Mouse (Mus musculus) forebrain, embryonic 16.5 days (tissue): ENCODE results near the gene 1110051M20Rik. TPM values are rescaled to one million over a fixed set of nuclear protein-coding genes. Genes with fewer than 3 reads are reported as not detected.
A peak's percentile ranks its signal among the peaks of the same experiment; 100 is the strongest.

Experiments
- ATAC-seq: fragments of 200-750 bp; cut with Nextera tagmentation; 2 replicates; pipeline ENCODE4 v1.8.0; 2017; ENCODE audit warnings: mild to moderate bottlenecking, moderate library complexity
- H3K27ac ChIP-seq: fragments of 300-500 bp; sonication (generic); 2 replicates; pipeline ENCODE4 v1.5.1; 2014; ENCODE audit warnings: low read length, control low read depth
- H3K27me3 ChIP-seq: fragments of 300-500 bp; sonication (generic); replicated peaks from 2 replicates; pipeline ENCODE4 v1.6.1; 2014; ENCODE audit warnings: low read length; ENCODE audit not compliant: control insufficient read depth, insufficient read depth
- H3K36me3 ChIP-seq: fragments of 300-500 bp; sonication (generic); 2 replicates; pipeline ENCODE4 v1.6.1; 2014; ENCODE audit not compliant: control insufficient read depth, insufficient read depth
- H3K4me1 ChIP-seq: fragments of 300-500 bp; sonication (generic); replicated peaks from 2 replicates; pipeline ENCODE4 v1.6.1; 2014; ENCODE audit warnings: low read length; ENCODE audit not compliant: control insufficient read depth, insufficient read depth
- H3K4me2 ChIP-seq: fragments of 300-500 bp; sonication (generic); 2 replicates; pipeline ENCODE4 v1.6.1; 2014; ENCODE audit warnings: mild to moderate bottlenecking, low read length, control low read depth
- H3K4me3 ChIP-seq: fragments of 300-500 bp; sonication (generic); replicated peaks from 2 replicates; pipeline ENCODE4 v1.5.1; 2014; ENCODE audit warnings: mild to moderate bottlenecking, low read length, control low read depth
- H3K9ac ChIP-seq: fragments of 300-500 bp; sonication (generic); replicated peaks from 2 replicates; pipeline ENCODE4 v1.6.1; 2014; ENCODE audit warnings: low read depth, low read length, control low read depth
- H3K9me3 ChIP-seq: fragments of 300-500 bp; sonication (generic); 2 replicates; pipeline ENCODE4 v1.6.1; 2016; ENCODE audit warnings: low read length; ENCODE audit not compliant: control insufficient read depth
- WGBS: fragments of 180-500 bp; shearing (Covaris S2); extraction: QIAGEN DNeasy Blood & Tissue Kit; methylation state at CpG from one replicate; pipeline ENCODE4 v1.1.7; 2014; 5-methylcytosine and 5-hydroxymethylcytosine counted together
- polyA plus RNA-seq: library from polyadenylated mRNA; unstranded; fragments of >200 nt; fragmentation: Nextera tagmentation; extraction: Ambion mirVana; gene quantifications from 2 replicates; pipeline ENCODE4 v1.2.1, GENCODE M21; 2015

1110051M20Rik gene
- polyA plus RNA-seq, 1 experiment from 2014 or later, result 187 TPM

- no peaks in the 10 kb centered on the region for H3K27me3 ChIP-seq
- H3K9ac ChIP-seq, result no peak overlapping the region
- no peak overlapping the region for H3K4me2 ChIP-seq
- no peaks in the 10 kb centered on the region for H3K9me3 ChIP-seq
- H3K27ac ChIP-seq, result no peak overlapping the region
- H3K4me1 ChIP-seq, result 0 out of 2 replicates have a peak, but pooled peaks cover 3% of the 10 kb centered on the region
- WGBS, result 75% methylated on average over 17 of the region's 17 CpGs
- no peaks in the 10 kb centered on the region for H3K36me3 ChIP-seq
- no peak for ATAC-seq
- H3K4me3 ChIP-seq, result no peak overlapping the region
Measured at GRCm38 (mm10) chr2:91476251-91476661, 31.8 kb upstream of the 1110051M20Rik start.

- H3K9me3 ChIP-seq, result no peaks in the 10 kb centered on the region
- H3K4me3 ChIP-seq, result no peak overlapping the region
- H3K36me3 ChIP-seq, result no peaks in the 10 kb centered on the region
- no peak overlapping the region for H3K27ac ChIP-seq
- no peak overlapping the region for H3K4me2 ChIP-seq
- H3K27me3 ChIP-seq, result no peaks in the 10 kb centered on the region
- H3K4me1 ChIP-seq, result 0 out of 2 replicates have a peak, but pooled peaks cover 3% of the 10 kb centered on the region
- no peak overlapping the region for H3K9ac ChIP-seq
- 91% methylated on average over 7 of the region's 7 CpGs for WGBS
- ATAC-seq, result no peak
Measured at GRCm38 (mm10) chr2:91475791-91476190, 31.3 kb upstream of the 1110051M20Rik start.

- no peak for ATAC-seq
- no peak overlapping the region for H3K4me2 ChIP-seq
- no peaks in the 10 kb centered on the region for H3K36me3 ChIP-seq
- H3K4me1 ChIP-seq, result peaks cover 8% of the 10 kb centered on the region; the same call in 1 of the 2 replicates
- H3K27me3 ChIP-seq, result no peaks in the 10 kb centered on the region
- no peak overlapping the region for H3K4me3 ChIP-seq
- 72% methylated on average over 12 of the region's 12 CpGs for WGBS
- H3K27ac ChIP-seq, result no peak overlapping the region
- H3K9ac ChIP-seq, result no peak overlapping the region
- H3K9me3 ChIP-seq, result no peaks in the 10 kb centered on the region
Measured at GRCm38 (mm10) chr2:91474358-91474757, 29.9 kb upstream of the 1110051M20Rik start.

DNA sequence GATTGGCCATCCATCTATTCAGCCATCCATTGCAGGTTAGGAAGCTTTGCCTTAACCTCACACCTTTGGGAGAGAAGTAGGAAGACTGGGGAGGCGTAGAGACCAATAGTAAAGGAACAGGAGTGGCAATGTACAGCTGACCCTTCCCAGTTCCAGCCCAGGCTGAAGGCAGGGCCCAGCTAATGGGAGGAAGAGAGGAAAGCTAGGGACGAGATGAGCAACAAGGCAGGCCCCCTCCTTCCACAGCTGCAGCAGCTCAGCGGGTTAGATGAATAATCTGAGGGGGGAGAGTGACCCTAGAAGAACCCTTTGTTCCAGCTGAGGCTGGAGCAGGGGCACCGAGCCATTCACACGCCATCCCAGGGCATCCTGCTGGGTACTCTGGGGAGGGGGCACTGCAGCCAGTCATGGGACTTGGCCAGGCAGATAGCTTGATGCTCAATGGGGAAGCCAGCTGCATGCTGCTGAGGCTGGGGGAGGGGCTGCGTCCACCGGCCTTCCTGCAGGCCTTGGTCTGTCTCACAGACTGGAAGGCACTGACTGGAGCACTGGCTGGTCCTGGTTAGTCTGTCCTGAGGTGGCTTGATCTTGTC lies 25.6 kb upstream of the 1110051M20Rik start:
- Histone ChIP-seq H3K4me2 (no peak overlapping the region), H3K27me3 (no peaks in the 10 kb centered on the region), H3K27ac (no peak overlapping the region), H3K4me3 (no peak overlapping the region), H3K4me1 (peaks cover 10% of the 10 kb centered on the region; the same call in 1 of the 2 replicates), H3K36me3 (no peaks in the 10 kb centered on the region), H3K9me3 (no peaks in the 10 kb centered on the region), H3K9ac (no peak overlapping the region)
- 18% methylated on average over 7 of the region's 7 CpGs for WGBS
- ATAC-seq, result peak; percentile 28; the same call in 1 of the 2 replicates

DNA sequence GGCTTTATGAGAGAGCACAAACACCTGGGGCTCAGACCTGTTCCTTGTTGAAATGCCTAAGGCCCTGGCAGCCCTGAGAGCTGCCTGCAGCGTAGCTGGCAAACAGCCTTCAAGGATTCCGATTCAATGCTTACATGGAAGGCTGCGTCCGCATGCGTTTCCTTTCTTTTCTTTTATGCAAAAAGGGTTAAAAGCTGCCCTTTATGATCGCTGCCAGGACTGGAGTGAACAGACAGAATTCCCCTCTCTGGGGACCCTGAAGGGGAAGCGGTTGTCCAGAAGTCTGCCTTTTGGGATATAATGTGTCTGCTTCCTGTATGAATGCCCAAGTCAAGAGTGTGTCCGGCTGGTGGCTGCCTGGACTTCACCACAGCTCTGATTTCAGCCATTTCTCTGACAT lies 23.1 kb upstream of the 1110051M20Rik start:
- no peak overlapping the region for H3K4me3 ChIP-seq
- no peaks in the 10 kb centered on the region for H3K27me3 ChIP-seq
- H3K9me3 ChIP-seq, result no peaks in the 10 kb centered on the region
- peaks cover 17% of the 10 kb centered on the region for H3K4me1 ChIP-seq
- H3K9ac ChIP-seq, result no peak overlapping the region
- 19% methylated on average over 8 of the region's 8 CpGs for WGBS
- ATAC-seq, result no peak
- no peaks in the 10 kb centered on the region for H3K36me3 ChIP-seq
- no peak overlapping the region for H3K4me2 ChIP-seq
- H3K27ac ChIP-seq, result no peak overlapping the region

DNA sequence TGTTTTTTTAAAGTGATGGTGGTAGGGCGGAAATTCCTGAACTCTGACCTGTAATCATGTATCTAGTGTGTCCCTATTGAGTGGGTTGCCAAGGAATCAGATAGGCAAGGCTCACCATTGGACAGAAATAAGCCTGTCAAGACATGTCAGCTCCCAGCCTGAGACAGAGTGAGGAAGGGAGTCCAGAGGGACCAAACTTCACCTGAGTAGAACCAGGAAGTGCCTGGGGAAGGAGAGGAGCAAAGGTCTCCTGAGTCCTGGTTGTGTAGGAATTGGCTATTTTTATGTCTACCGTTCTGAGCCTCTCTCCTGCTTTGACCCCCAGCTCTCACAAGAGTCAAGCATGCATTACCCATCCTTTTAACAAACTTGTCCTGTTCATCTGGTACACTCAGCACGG lies 21.4 kb upstream of the 1110051M20Rik start:
- Histone ChIP-seq H3K36me3 (no peaks in the 10 kb centered on the region), H3K4me1 (peaks cover 29% of the 10 kb centered on the region), H3K27me3 (no peaks in the 10 kb centered on the region), H3K9ac (no peak overlapping the region), H3K4me3 (no peak overlapping the region), H3K27ac (no peak overlapping the region), H3K9me3 (no peaks in the 10 kb centered on the region), H3K4me2 (no peak overlapping the region)
- ATAC-seq, result no peak
- 95% methylated on average over 3 of the region's 3 CpGs for WGBS

- ATAC-seq, result peak; percentile 32; the same call in 1 of the 2 replicates
- H3K4me3 ChIP-seq, result peak overlapping the region; percentile 21
- WGBS, result 6% methylated on average over 12 of the region's 12 CpGs
Measured at GRCm38 (mm10) chr2:91462681-91463080, 18.2 kb upstream of the 1110051M20Rik start.

DNA sequence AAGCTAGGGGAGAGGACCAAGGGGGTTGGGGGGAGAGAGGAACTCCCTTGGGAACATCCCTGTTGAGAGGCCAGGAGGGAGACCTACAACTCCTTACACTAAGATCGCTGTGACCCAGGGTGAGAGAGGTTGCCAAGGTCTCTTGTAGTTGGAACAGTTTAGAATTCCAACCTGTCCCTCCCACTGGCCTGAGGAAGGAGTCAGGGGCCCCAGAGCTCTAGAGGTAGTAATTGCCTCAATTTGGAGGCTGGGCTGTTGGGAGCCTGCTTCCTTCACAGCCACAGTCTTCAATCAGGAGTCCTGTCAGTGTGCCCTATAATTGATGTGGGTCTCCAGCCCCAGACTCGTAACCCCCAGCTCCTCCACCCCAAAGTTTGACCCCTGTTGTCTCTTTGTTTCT lies 17.7 kb upstream of the 1110051M20Rik start:
- Histone ChIP-seq H3K27me3 (no peaks in the 10 kb centered on the region), H3K27ac (no peak overlapping the region), H3K9me3 (no peaks in the 10 kb centered on the region), H3K4me1 (peaks cover 33% of the 10 kb centered on the region), H3K9ac (peak overlapping the region; percentile 56; the same call in 1 of the 2 replicates), H3K4me2 (peak overlapping the region; percentile 52), H3K36me3 (no peaks in the 10 kb centered on the region), H3K4me3 (no peak overlapping the region)
- ATAC-seq, result no peak
- 6% methylated on average over 2 of the region's 2 CpGs for WGBS

More at GRCm38 (mm10) chr2:91462681-91463080, 18.2 kb upstream of the 1110051M20Rik start:
- peak overlapping the region; percentile 56 for H3K9ac ChIP-seq
- no peaks in the 10 kb centered on the region for H3K36me3 ChIP-seq
- H3K4me2 ChIP-seq, result peak overlapping the region; percentile 52
- H3K4me1 ChIP-seq, result peaks cover 32% of the 10 kb centered on the region
- no peaks in the 10 kb centered on the region for H3K9me3 ChIP-seq
- no peaks in the 10 kb centered on the region for H3K27me3 ChIP-seq
- peak overlapping the region; percentile 42; the same call in 1 of the 2 replicates for H3K27ac ChIP-seq

- Histone ChIP-seq H3K4me1 (peaks cover 37% of the 10 kb centered on the region), H3K9me3 (no peaks in the 10 kb centered on the region)
- 69% methylated on average over 3 of the region's 3 CpGs for WGBS
Measured at GRCm38 (mm10) chr2:91461341-91461740, 16.8 kb upstream of the 1110051M20Rik start.

More at GRCm38 (mm10) chr2:91461341-91461740, 16.8 kb upstream of the 1110051M20Rik start:
- Histone ChIP-seq H3K27me3 (no peaks in the 10 kb centered on the region), H3K4me3 (no peak overlapping the region), H3K27ac (no peak overlapping the region), H3K9ac (no peak overlapping the region), H3K36me3 (no peaks in the 10 kb centered on the region), H3K4me2 (no peak overlapping the region)
- no peak for ATAC-seq
